Mouse (Mus musculus): ENCODE measurements around the gene Ssh2. TPM values are rescaled to one million over a fixed set of nuclear protein-coding genes. Genes with fewer than 3 reads are reported as not detected.

Ssh2 gene
- total RNA-seq, 4 experiments from 2014 or later: 26.7 to 32.2 (median 30.8) TPM

DNA sequence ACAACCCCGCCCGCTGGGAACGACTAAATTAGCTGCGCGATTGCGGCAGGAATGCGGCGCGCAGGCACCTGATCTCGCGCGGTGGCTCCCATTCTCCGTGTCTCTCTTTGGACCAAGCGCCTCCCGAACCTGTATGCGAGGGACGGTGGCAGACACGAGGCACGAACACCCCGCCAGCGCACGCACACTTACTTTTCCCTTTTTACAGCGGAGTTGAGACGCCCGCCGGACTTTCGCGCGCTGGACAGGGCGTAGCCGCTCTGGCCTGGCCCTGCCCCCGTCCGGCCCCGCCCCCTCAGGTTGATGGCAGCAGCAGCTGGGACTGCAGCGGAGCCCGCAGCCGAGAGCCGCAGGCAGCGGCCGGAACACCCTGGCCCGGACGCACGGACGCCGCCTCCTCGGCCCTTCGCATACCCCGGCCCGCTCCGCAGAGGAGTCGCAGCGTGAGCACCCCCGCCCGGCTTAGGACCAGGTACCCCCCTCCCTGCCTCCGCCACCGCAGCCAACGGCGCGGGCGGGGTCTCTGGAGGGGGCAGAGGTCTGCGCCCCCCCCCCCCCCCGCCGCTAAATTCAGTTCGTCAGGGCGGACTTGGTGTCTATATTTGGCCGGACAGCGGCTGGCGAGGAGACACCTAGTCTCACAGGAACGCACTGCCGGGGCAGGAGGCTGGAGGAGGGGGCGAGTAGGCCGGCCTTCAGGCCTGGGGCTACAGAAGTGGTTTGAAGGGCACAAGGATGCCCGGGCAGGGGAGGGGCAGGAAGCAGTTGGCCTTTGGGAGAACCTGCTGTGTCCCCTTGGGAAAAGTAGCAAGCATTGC, 246.4 kb downstream of the Ssh2 start, which contains the start of gene Coro6:
Coro6 (plus strand) TSS at position 129 of the 818 bp plus-strand sequence.
- no peak for DNase-seq (ENCODE audit: low spot score in 2 of 2)

DNA sequence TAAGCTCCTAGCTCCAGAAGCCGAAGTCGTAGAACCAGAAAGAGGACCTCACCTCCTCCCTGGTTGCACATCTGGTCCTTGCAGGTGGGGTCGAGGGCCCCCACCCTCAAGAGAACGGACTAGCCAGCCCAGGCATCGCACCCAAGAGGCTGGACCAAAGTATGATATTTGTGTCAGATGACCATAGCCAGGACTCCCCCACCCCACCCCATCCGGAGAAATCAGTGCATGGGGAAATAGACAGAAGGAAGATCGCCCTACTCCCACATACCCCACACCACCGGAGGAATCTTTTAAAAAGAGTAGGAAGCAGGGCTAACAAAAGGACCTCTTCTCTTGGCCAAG, 247.0 kb downstream of the Ssh2 start:
- DNase-seq (ENCODE audit: low spot score in 2 of 2): no peak

DNA sequence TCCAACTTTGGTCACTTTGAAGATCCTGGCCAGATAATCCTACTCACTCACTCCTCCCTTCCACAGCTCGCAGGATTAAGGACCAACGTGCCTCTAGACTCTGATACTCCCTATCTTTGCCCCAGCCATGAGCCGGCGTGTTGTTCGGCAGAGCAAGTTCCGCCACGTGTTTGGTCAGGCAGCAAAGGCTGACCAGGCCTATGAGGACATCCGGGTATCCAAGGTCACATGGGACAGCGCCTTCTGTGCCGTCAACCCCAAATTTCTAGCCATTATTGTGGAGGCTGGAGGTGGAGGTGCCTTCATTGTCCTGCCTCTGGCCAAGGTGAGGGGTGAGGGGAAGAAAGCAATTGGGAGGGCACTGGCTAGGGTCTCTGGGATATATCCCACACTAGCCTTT, 247.7 kb downstream of the Ssh2 start:
- DNase-seq (ENCODE audit: low spot score in 2 of 2): no peak

DNA sequence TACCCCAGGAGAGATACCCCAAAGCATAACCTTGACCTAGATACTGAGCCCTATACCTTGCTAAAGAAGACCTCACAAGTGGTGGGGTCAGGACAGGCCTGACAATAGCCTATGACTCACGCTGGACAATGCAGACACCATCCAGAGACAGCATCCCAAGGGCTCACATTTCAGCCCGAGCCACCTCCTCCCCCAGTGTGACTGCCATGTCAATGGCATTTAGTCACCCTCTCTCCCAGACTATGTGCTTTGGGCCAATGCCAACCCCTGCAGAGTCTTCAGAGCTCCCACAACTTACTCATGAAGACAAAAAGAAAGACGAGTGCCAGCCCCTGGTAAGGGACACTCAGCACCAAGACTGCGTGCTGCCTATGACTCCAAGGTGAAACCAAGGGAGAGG, 248.6 kb downstream of the Ssh2 start:
- DNase-seq (ENCODE audit: low spot score in 2 of 2): no peak

DNA sequence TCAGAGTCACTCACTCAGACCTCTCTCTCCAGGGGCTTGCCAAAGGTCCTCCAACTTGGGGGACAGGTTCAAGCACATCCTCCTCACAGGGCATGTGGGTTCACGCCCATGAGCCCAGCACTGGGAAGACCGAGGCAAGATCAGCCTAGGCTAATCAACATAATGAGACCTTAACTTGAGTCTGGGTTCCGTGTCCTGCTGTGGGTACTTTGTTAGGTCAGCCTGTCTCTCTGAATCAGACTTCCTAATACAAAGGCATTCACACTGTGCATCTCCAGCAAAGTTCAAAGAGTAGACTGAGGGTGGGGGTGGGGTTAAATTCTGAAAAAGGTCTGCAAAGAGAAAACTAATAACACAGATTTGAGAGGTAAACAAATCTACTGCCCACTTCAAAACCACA, 249.0 kb downstream of the Ssh2 start:
- DNase-seq (ENCODE audit: low spot score in 2 of 2): no peak

DNA sequence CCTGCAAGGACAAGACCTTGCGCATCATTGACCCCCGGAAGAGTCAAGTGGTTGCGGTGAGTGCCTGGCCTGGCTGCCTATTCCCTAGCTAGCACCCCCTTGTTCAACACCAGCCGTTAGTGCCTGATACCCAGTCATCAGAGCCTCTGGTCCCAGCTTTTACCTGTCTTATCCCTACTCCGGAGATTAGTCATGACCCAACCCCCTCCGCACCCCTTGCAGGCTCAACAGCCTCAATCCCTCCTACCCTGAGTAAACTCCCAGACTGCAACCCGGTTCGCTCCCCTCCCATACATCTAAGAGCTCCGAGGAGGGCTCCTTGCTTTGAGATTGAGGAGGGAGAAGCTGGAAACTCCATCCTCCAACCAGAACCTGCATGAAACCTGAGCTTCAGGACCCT, 250.5 kb downstream of the Ssh2 start:
- no peak for DNase-seq (ENCODE audit: low spot score in 2 of 2)

DNA sequence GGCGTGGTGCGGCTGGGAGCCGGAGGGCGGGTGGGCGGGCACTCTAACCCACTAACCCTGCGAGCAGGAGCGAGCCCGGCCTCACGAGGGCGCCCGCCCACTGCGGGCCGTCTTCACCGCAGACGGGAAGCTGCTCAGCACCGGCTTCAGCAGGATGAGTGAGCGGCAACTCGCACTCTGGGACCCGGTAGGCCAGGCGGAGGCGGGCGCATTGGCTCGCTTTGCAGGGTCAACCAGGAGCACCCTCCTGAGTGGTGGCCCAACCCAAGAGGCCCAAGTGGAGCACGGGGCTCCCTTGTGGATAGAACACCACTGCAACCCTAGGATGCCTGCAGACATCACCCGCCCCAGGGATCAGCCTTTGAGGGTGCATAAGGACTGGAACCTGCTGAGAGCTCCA, 251.1 kb downstream of the Ssh2 start:
- DNase-seq (ENCODE audit: low spot score in 2 of 2): no peak

DNA sequence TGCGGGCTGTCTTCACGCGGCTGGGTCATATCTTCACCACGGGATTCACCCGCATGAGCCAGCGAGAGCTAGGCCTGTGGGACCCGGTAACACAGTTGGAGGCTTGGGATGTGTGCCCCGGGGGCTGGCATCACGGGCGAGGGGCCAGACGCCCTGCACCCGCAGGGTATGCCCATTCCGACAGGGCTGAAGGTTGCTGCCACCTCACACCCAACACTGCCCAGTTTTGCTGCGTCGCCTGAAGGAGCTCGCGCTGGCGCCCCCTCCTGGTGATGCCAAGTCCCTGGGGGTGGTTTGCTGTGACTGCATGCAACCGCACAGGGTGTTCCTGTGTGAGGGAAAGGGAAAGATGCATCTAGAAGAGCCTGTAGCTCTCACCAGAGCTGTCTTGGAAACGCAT, 251.7 kb downstream of the Ssh2 start:
- no peak for DNase-seq (ENCODE audit: low spot score in 2 of 2)

DNA sequence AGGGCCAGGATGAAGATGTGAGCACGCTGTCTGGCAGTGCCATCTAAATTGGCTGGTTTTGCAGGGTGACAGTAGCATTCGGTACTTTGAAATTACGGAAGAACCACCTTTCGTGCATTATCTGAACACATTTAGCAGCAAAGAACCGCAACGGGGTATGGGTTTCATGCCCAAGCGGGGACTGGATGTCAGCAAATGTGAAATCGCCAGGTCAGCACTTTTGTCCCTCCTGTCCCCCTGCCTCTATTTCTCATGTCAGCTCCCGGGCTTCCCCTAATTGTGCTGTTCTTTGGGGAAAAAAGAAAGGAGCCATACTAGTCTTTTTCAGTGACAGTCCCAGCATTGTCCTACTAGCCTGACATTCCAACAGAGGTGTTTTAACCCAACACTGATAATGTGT, 252.3 kb downstream of the Ssh2 start:
- DNase-seq (ENCODE audit: low spot score in 2 of 2): no peak

DNA sequence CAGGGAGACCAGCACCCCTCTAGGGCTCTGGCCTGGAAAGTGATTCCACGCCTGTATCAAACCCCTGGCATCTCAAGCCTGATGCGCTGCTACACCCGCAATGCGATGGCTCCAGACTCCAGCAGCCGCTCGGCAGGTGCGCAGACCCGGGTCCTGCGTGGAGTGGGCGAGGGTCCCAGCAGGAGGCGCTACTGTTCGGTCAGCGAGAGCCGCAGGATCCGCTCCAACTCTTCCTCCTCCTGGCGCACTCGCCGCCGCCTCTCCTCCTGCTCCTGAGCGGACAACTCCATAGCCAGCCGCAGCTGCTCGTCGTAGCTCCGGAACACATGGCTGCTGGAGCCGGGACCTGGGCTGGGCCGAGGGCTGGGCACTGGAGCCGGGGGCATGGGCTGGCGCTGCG, 255.3 kb downstream of the Ssh2 start:
- DNase-seq (ENCODE audit: low spot score in 2 of 2): no peak

DNA sequence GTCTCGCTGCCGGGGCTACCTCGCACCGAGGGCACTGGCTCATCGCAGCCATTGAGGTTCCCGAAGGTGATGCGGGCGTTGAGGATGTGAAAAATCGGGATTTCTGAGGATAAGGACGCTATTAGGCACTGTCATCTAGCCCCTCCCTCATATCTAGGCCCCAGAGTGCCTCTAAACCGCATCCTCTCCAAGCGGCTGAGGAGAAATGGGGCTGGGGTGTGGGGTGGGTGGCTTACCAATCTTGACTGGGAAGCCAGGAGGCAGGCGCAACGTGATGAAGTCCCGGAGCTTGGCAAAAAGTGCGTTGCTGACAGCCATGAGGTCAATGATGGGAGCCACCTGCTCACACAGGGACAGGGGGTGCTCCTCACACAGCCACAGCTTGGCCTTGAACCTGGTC, 256.7 kb downstream of the Ssh2 start:
- DNase-seq (ENCODE audit: low spot score in 2 of 2): no peak

DNA sequence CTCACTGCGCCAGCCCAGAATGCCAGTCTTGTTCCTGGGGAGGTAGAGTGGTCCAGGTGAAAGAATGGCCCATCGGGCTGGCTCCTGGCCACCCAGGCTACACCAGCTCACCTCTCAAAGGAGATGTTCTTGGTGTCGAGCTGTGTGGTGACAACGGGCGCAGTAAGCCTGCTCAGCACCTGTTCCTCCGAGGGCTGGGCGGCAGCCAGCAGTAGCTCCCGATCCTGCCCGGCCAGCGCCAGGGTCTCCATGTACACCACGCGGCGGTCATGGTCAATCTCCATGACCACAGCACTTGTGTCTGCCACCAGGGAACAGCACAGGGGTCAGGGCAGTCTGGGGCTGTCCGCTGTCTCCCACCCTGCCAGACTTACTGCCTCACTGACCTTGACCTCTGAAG, 260.1 kb downstream of the Ssh2 start:
- DNase-seq (ENCODE audit: low spot score in 2 of 2): no peak

DNA sequence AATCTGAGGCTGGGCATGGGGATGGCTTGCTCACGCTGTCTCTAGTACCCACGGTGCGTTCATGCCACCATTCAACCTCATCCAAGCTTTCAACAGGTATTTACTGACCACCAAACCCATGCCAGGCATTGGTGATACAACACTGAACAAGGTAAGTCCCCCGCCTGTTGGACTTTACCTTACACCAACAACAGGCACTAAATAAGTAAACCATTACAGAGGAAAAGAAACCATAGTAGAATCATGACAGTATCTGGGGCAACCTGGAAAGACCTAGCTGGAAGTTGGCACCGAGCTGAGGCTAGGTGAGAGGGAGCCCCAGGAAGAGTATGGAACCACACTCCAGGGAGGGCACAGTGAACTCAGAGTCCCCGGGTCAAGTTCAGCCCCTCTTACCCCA, 260.8 kb downstream of the Ssh2 start:
- DNase-seq (ENCODE audit: low spot score in 2 of 2): no peak

DNA sequence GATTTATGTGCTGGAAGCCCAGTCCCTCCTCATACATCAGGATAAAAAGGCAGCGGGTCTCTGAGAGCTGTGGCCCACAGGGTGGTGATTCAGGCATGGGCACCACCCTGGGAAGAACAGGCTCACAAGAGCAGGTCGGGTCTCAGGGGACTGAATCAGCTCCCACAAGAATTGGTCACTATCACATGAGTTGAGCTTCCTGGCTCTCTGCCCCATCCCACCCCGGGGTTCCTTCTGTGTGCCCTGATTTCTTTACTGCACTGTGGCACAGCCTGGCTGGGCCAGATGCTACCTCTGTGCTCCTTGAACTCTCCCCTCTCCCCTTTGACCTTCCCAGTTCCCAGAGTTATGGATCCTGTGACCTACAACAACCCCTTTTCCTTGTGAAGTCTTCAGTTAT, 267.0 kb downstream of the Ssh2 start:
- no peak for DNase-seq (ENCODE audit: low spot score in 2 of 2)

DNA sequence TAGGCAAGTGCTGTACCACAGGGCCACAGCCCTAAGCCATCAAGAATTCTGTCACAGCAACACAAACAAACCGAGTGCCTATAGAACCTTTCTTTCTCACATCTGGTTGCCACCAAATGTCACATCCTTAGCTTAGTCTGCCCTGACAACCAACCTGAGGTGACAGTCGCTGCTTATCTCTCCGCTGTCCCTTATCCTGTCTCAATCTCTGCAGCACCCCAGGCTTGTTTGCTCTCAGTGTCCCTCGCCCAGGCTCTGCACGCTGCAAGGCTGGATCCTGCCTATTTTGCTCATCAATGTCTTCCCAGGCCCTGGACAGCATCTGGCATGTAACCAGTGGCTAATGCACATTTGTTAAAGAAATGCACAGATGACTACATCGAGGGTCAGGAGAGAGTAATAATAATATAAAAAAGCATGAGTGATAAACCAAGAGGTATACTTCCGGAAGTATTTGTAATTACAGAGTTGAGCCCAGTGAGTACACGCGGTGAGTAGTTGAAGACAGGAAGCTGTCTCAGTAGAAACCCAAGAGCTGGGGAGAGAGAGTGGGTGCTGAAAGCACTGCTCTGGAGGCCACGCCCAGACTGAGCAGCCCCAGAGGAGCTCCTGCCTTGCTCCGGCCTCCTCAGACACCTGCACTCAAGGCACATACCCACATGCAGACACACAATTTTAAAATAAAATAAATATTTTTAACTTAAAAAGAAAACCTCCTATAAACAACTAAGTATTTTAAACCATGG, 267.6 kb downstream of the Ssh2 start:
- no peak for DNase-seq (ENCODE audit: low spot score in 2 of 2)

DNA sequence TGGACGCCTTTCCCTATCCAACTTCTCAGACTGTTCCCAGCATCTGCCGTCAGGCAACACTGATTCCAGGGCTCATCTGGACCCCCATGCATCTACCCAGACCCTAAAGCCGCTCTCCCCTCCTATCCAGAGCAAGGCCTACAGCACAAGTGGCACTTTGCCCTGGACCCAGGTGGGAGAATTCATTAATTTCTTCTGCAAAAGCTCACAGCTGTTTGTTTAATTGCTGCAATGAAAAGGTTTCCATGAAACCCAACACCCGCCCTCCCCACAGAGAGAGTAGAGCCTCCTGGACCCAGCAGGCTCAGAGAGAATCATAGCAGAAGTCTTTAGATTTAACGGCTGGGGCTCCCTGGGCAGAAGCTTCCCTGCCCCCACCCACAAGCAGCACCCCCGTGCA, 269.1 kb downstream of the Ssh2 start:
- DNase-seq (ENCODE audit: low spot score in 2 of 2): no peak

DNA sequence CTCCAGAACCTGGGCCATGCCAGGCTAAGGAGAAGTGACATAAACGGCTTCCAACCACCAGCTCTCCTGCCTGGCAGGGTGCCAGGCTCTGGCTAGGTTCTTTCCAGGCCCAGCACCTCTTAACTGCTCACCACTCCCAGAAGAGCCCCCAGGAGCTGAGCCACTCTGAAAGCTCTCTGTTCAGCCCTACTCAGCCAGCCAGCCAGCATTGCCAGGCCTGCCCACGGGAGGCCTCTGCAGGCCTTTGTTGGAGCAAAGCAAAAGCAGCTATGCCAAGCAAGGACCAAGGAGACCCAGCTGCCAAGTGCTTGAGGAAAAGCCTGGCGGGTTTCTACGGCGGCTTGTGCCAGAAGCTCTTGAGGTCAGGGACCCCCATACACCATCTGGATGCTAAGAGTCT, 270.7 kb downstream of the Ssh2 start:
- no peak for DNase-seq (ENCODE audit: low spot score in 2 of 2)

DNA sequence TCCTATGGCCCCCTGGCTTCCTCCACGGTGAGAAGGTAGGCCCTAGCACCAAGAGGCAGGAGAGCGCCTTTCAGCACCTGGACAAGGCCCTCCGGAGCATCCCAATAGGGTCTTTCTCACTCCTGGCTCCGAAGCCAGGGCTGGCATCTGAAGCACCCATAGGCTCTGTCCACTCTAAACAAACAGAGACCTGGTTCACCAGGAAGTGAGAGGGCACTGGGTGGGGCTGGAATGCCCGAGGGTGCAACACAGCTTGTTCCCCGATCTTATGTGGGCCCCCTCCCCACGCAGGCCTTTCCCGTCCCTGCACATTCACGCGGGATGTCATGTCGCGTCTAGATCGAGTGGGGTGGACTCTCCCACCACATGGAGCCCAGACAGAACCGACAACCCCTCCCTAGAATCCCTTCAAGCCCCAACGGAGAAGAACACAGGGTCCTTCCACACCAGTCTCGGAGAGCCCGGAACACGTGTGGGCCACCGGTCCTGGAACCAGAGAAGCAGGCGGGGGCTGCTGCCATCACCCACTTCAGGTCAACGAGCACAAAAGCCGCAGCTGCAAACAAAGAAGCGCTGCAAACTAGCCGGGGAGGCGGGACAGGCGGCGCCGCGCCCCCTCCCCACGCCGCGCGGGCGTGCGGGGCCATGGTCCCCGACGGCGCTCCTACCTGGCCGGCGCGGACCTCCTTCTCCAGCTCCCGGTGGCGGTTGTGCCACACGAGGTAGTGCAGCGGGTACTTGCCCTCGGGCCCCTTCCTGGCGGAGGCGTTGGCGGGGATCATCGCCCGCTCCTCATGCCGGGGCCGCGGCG, 272.9 kb downstream of the Ssh2 start:
- DNase-seq (ENCODE audit: low spot score in 2 of 2): no peak

DNA sequence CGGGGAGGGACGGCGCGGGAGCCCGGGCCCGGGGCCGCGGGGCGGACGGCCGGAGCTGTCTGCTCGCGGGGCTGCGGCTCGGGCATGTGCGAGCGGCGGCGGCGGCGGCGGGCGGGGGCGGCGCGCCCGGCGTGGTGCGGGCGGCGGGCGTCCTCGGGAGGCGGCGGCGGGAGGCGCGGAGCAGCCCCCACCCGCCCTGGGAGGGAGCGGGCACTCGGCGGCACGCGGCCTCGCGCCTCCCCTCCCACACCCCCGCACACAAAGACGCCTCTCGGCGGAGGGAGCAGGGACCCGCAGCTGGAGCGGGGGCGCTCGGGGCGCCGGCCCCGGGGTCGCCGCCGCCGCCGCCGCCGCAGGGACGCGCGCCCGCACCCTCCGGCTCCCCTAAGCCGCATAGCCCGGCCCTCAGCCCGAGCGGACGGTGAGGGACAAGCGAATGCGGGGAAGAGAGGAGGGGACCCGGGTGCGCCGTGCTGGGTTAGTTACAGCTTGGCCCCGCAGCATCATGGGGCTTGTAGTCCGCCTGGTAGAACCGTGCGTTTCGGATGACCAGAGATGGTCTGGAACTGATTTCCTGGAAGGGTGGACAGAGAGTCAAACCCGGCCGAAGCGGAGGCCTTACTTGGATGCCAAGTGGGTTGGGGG, 273.6 kb downstream of the Ssh2 start, which contains the start of gene Ankrd13b:
Ankrd13b (minus strand) TSS at position 88 of the 645 bp plus-strand sequence.
- DNase-seq (ENCODE audit: low spot score in 2 of 2): peak; percentile 72 to 78

DNA sequence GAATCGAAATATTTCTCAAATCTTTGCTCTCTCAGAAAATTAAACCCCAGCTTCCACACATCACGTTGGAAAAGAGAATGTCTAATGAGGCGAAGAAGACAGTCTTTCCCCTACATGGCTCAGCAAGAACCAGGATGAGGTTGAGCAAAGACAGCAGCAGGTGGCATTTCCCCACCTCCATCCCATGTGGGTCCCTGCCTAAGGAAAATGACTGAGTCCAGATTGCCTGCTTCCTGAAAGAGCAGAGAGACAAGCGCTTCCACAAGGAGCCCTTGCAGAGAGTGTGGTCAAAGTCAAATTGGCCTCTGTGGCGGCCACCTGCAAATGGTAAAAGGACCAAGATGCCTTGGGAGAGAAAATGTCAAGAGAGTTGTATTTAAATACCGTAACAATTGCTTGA, 274.4 kb downstream of the Ssh2 start:
- DNase-seq (ENCODE audit: low spot score in 2 of 2): no peak

DNA sequence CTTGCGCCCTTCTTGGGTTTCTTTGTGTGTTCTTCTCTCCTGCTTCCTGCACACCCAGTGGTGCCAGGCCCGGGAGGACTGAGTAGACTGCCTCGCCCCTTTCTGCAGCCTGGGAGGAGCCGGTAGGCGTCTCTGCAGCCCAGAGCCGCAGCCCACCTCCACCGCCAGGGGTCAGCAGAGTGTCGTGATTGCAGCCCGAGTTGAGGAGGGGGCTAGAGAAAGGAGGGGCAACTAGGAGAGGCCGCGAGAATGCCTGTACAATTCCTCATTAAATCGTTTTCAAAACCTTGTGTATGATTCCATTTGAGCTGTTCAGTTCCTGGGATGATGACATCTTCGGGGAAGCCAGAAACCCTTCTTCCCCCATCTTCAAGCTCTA, 275.0 kb downstream of the Ssh2 start:
- DNase-seq (ENCODE audit: low spot score in 2 of 2): peak; percentile 77 to 83

Measured in left cerebral cortex, adult 8-10 months (tissue).